12 mouse cellular contexts compared by ENCODE assay signal in genomic region chr11:6224541-6225229, GRCm38 (mm10). TPM values are rescaled to one million over a fixed set of nuclear protein-coding genes. Genes with fewer than 3 reads are reported as not detected.
DNase-seq lines count a peak whose midpoint lies in the region.
"Had no signal": no experiment of that assay in that cellular context is flagged by ENCODE, and none has a peak within 500 bp of the region (broad histone marks: within the 10 kb centered on the region; RNA-seq: fewer than 3 reads in every experiment).

No protein-coding gene starts in this region.

- intact Hi-C loops in left cerebral cortex, postnatal 25 days (cut with DNase I), result loop anchor here (5.0 kb wide), 1 partner anchor 38 kb away; no protein-coding TSS in a partner anchor

- DNase-seq in layer of hippocampus, adult 8-10 months (ENCODE audit: low spot score in 2 of 2), result peak; percentile 17 to 38
- DNase-seq in layer of hippocampus, postnatal 36 days, result no peak
- DNase-seq in forelimb bud, embryonic 11.5 days (ENCODE audit: low read depth, low spot score), result peak; percentile 7
- peak; percentile 9 for DNase-seq in kidney, adult 9 months
- peak; percentile 34 to 89 for DNase-seq in left cerebral cortex, postnatal 25 days (ENCODE audit: low spot score in 2 of 2)
- no peak for DNase-seq in adrenal gland, postnatal 14 days
- no peak for DNase-seq in cerebellum, adult 9-10 months
- DNase-seq: cerebellum, adult 2 months; embryo, embryonic 11 days; gastrocnemius, postnatal 14 days; spleen, adult 18-20 months had no signal

RNA-seq across cellular contexts. Expression of gene Npc1l1, which starts 5.3 kb away (rescaled TPM):
- total RNA-seq in layer of hippocampus, adult 8-10 months (2022), result under 1 TPM; 0.11 to 0.68 (median 0.48) TPM
- total RNA-seq in layer of hippocampus, postnatal 36 days (2021), result under 1 TPM; 0.28 to 0.30 TPM
- total RNA-seq in left cerebral cortex, postnatal 25 days (2021), result 1 to 10 TPM; 1.1 TPM
- total RNA-seq in adrenal gland, postnatal 14 days (2021), result not detected in 2 replicates
- total RNA-seq: neutrophil, adult 5-6 weeks had no signal

RNA-seq across cellular contexts. Expression of gene Nudcd3, which starts 24.5 kb away (rescaled TPM):
- 100 to 1,000 TPM; 124 to 133 (median 129) TPM for total RNA-seq in layer of hippocampus, adult 8-10 months (2022)
- total RNA-seq in layer of hippocampus, postnatal 36 days (2021), result 100 to 1,000 TPM; 108 to 114 TPM
- 100 to 1,000 TPM; 124 to 125 TPM for total RNA-seq in left cerebral cortex, postnatal 25 days (2021)
- 46.6 and 49.7 TPM in 2 replicates for total RNA-seq in adrenal gland, postnatal 14 days (2021)

RNA-seq across cellular contexts. Expression of gene A730071L15Rik, which starts 24.9 kb away (rescaled TPM):
- under 1 TPM; 0.27 to 0.39 (median 0.29) TPM for total RNA-seq in layer of hippocampus, adult 8-10 months (2022)
- total RNA-seq in layer of hippocampus, postnatal 36 days (2021), result under 1 TPM in 1 of 2 experiments, not detected in 1; 0.50 TPM
- total RNA-seq in left cerebral cortex, postnatal 25 days (2021), result not detected
- not detected in 2 replicates for total RNA-seq in adrenal gland, postnatal 14 days (2021)

RNA-seq across cellular contexts. Expression of gene Ddx56, which starts 42.9 kb away (rescaled TPM):
- total RNA-seq in layer of hippocampus, adult 8-10 months (2022), result 10 to 100 TPM; 45.9 to 52.9 (median 47.5) TPM
- total RNA-seq in layer of hippocampus, postnatal 36 days (2021), result 10 to 100 TPM; 43.1 to 44.5 TPM
- total RNA-seq in left cerebral cortex, postnatal 25 days (2021), result 10 to 100 TPM; 43.9 to 44.4 TPM
- 50.1 and 50.7 TPM in 2 replicates for total RNA-seq in adrenal gland, postnatal 14 days (2021)

RNA-seq across cellular contexts. Expression of gene Tmed4, which starts 50.0 kb away (rescaled TPM):
- 100 to 1,000 TPM in 2 of 4 experiments, 10 to 100 TPM in 2; 96.3 to 107 (median 101) TPM for total RNA-seq in layer of hippocampus, adult 8-10 months (2022)
- 100 to 1,000 TPM; 107 TPM for total RNA-seq in layer of hippocampus, postnatal 36 days (2021)
- 10 to 100 TPM; 88.9 to 94.6 TPM for total RNA-seq in left cerebral cortex, postnatal 25 days (2021)
- 87.9 and 88.6 TPM in 2 replicates for total RNA-seq in adrenal gland, postnatal 14 days (2021)

Comparison
In these comparisons a context has a peak if more than half of its experiments do, and no peak if none do; other contexts are left out.
1. DNase-seq: peak in layer of hippocampus, adult 8-10 months (2 of 2), forelimb bud, embryonic 11.5 days (single experiment), kidney, adult 9 months (single experiment) and left cerebral cortex, postnatal 25 days (2 of 2); none in layer of hippocampus, postnatal 36 days (0 of 2), adrenal gland, postnatal 14 days (single experiment) and cerebellum, adult 9-10 months (single experiment).